Mouse (Mus musculus): Measurements from ENCODE around the gene Rere. TPM values are rescaled to one million over a fixed set of nuclear protein-coding genes. Genes with fewer than 3 reads are reported as not detected.

Gene Rere
- polyA plus RNA-seq, 1 experiment from 2014 or later = 37.7 TPM

DNA sequence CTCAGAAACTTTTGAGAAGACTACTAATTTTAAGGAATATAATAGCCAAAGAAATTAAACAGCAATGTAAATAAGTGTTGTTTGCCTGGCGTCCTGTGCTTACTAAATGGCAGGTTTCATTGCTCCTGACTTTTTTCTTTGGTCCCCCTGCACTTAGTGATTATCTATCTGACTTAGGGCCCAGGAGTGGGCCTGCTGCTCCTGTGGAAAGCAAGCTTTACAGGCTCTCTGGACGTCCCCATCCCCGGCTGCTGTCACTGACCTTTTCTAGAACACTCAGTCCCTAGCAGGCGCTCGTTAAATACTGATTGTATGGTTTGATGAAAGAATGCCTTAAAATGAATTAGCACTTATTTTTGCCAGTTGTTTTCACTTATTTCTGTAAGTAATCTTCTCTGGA, 179.6 kb downstream of the Rere start:
- Histone ChIP-seq H3K36me3 (no peaks in the 10 kb centered on the region), H3K4me2 (replicated peaks) (no peak overlapping the region), H3K9ac (no peak overlapping the region), H3K9me3 (no peaks in the 10 kb centered on the region), H3K27me3 (no peaks in the 10 kb centered on the region), H3K4me1 (peaks cover 15% of the 10 kb centered on the region), H3K4me3 (no peak overlapping the region), H3K27ac (no peak overlapping the region)
- ATAC-seq (ENCODE audit: insufficient number of reproducible peaks, insufficient read depth, low FRiP score, low TSS enrichment) = no peak
- 59% methylated on average over 5 of the region's 5 CpGs for WGBS

DNA sequence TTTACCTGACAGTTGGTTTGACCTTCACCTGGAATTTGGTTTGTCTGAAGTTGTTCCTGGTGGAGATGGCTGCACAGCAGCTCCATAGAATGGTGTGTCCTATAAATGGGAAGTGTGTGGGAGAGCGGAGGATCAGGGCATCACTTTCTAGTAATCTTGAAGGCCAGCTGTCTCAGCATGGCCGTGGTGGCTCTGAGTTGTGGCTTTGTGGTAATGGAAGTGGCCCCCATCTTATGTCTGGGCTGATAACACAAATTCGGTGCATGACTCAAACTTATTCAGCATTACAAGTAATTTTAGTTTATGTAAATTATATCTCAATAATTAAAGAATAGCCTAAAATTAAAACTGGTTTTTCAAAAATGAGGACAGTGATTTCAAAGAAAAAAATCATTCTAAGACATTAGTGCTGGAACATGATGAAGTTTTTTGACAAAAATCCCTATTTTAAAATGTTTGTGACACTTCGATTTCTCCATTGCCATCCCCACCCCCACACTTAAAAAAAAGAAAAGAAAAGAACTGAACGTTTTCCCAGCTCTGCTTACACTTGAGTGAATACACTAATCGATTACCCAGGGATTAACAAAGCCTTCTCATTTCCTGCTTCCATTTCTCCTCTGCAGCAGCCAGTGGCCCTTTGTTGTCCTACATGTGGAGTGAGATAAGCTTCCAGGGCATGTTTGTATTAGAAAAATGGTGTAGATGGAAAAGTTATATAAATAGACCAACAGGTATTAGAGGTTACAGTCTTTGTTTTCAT, 180.2 kb downstream of the Rere start:
- WGBS = 45% methylated on average over 6 of the region's 6 CpGs
- Histone ChIP-seq H3K36me3 (no peaks in the 10 kb centered on the region), H3K27me3 (no peaks in the 10 kb centered on the region), H3K9me3 (no peaks in the 10 kb centered on the region), H3K4me2 (replicated peaks) (no peak overlapping the region), H3K4me1 (peaks cover 13% of the 10 kb centered on the region), H3K4me3 (no peak overlapping the region), H3K9ac (no peak overlapping the region), H3K27ac (no peak overlapping the region)
- no peak for ATAC-seq (ENCODE audit: insufficient number of reproducible peaks, insufficient read depth, low FRiP score, low TSS enrichment)

- H3K4me2 ChIP-seq (replicated peaks) = no peak overlapping the region
- no peak for ATAC-seq (ENCODE audit: insufficient number of reproducible peaks, insufficient read depth, low FRiP score, low TSS enrichment)
- no peak overlapping the region for H3K4me3 ChIP-seq
Observed at GRCm38 (mm10) chr4:150462367-150462766, 180.9 kb downstream of the Rere start.

GRCm38 (mm10) chr4:150465759-150466158, 184.3 kb downstream of the Rere start:
- no peak overlapping the region for H3K9ac ChIP-seq
- peaks cover 7% of the 10 kb centered on the region for H3K4me1 ChIP-seq
- H3K4me3 ChIP-seq = no peak overlapping the region
- H3K4me2 ChIP-seq (replicated peaks) = no peak overlapping the region
- H3K27me3 ChIP-seq = no peaks in the 10 kb centered on the region
- ATAC-seq (ENCODE audit: insufficient number of reproducible peaks, insufficient read depth, low FRiP score, low TSS enrichment) = no peak
- 54% methylated on average over 4 of the region's 4 CpGs for WGBS
- no peak overlapping the region for H3K27ac ChIP-seq
- no peaks in the 10 kb centered on the region for H3K9me3 ChIP-seq
- peaks cover 9% of the 10 kb centered on the region; the same call in 1 of the 2 replicates for H3K36me3 ChIP-seq

More at GRCm38 (mm10) chr4:150462367-150462766, 180.9 kb downstream of the Rere start:
- peak overlapping the region; percentile 17; the same call in 1 of the 2 replicates for H3K27ac ChIP-seq
- no peaks in the 10 kb centered on the region for H3K36me3 ChIP-seq
- WGBS = 63% methylated on average over 4 of the region's 4 CpGs
- H3K9me3 ChIP-seq = no peaks in the 10 kb centered on the region
- no peak overlapping the region for H3K9ac ChIP-seq
- H3K27me3 ChIP-seq = no peaks in the 10 kb centered on the region
- H3K4me1 ChIP-seq = peaks cover 15% of the 10 kb centered on the region

- WGBS = 82% methylated on average over 10 of the region's 10 CpGs
- peaks cover 15% of the 10 kb centered on the region; the same call in 1 of the 2 replicates for H3K36me3 ChIP-seq
Observed at GRCm38 (mm10) chr4:150469274-150469673, 187.8 kb downstream of the Rere start.

GRCm38 (mm10) chr4:150470674-150471328, 189.4 kb downstream of the Rere start:
- Histone ChIP-seq H3K4me1 (0 out of 2 replicates have a peak, but pooled peaks cover 5% of the 10 kb centered on the region), H3K27me3 (no peaks in the 10 kb centered on the region), H3K9ac (no peak overlapping the region), H3K4me3 (no peak overlapping the region), H3K9me3 (no peaks in the 10 kb centered on the region), H3K36me3 (peaks cover 15% of the 10 kb centered on the region; the same call in 1 of the 2 replicates), H3K27ac (no peak overlapping the region), H3K4me2 (replicated peaks) (no peak overlapping the region)
- 0 out of 2 replicates have a peak, but pooled peaks have one; percentile 64 for ATAC-seq (ENCODE audit: insufficient number of reproducible peaks, insufficient read depth, low FRiP score, low TSS enrichment)
- WGBS = 89% methylated on average over 4 of the region's 4 CpGs

More at GRCm38 (mm10) chr4:150469274-150469673, 187.8 kb downstream of the Rere start:
- H3K27ac ChIP-seq = no peak overlapping the region
- ATAC-seq (ENCODE audit: insufficient number of reproducible peaks, insufficient read depth, low FRiP score, low TSS enrichment) = no peak
- H3K4me2 ChIP-seq (replicated peaks) = no peak overlapping the region
- no peaks in the 10 kb centered on the region for H3K27me3 ChIP-seq
- H3K9ac ChIP-seq = no peak overlapping the region
- no peaks in the 10 kb centered on the region for H3K9me3 ChIP-seq
- H3K4me3 ChIP-seq = no peak overlapping the region
- 0 out of 2 replicates have a peak, but pooled peaks cover 5% of the 10 kb centered on the region for H3K4me1 ChIP-seq

DNA sequence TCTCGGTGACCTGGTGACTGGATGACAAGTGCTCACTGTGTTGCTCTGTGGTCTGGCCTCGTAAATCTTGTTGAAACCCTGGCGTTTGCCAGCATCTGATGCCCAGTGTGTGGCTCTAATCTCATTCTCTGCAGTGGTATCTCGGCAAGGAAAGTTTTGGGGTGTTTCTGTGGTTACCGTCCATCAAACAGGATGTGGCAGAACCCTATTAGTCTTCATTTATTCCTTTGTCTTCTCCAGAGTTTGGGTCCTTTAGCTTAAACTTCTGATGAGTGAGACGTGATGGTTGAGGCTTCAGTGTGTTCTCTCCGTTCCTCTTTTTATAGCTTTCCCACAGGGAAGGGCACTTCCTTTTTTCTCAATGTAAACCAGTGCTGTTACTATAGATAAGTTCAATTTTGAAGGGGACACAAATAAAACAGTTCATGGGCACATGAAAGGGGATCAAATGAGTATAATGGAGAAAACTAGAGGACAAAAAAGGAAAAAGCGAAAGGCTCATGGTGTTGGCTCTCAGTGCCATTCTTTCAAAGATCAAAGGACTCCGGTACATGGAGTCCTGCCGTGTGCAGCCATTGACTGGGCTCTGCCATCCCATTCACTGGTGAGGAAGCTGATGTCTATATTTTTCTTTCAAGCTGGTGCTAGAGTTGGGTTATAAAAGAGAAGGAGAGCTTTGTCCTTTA, 191.4 kb downstream of the Rere start:
- Histone ChIP-seq H3K9me3 (no peaks in the 10 kb centered on the region), H3K27ac (no peak overlapping the region), H3K4me1 (no peaks in the 10 kb centered on the region), H3K36me3 (peaks cover 21% of the 10 kb centered on the region), H3K27me3 (no peaks in the 10 kb centered on the region), H3K4me3 (no peak overlapping the region), H3K9ac (no peak overlapping the region), H3K4me2 (replicated peaks) (no peak overlapping the region)
- WGBS = 59% methylated on average over 10 of the region's 10 CpGs
- no peak for ATAC-seq (ENCODE audit: insufficient number of reproducible peaks, insufficient read depth, low FRiP score, low TSS enrichment)

- no peak overlapping the region for H3K4me3 ChIP-seq
- H3K36me3 ChIP-seq = peaks cover 26% of the 10 kb centered on the region
- H3K9me3 ChIP-seq = no peaks in the 10 kb centered on the region
- H3K4me1 ChIP-seq = no peaks in the 10 kb centered on the region
- no peak overlapping the region for H3K4me2 ChIP-seq (replicated peaks)
- no peak for ATAC-seq (ENCODE audit: insufficient number of reproducible peaks, insufficient read depth, low FRiP score, low TSS enrichment)
- no peak overlapping the region for H3K27ac ChIP-seq
- H3K27me3 ChIP-seq = no peaks in the 10 kb centered on the region
- WGBS = 91% methylated on average over 4 of the region's 4 CpGs
- no peak overlapping the region for H3K9ac ChIP-seq
Observed at GRCm38 (mm10) chr4:150473437-150474070, 192.1 kb downstream of the Rere start.

DNA sequence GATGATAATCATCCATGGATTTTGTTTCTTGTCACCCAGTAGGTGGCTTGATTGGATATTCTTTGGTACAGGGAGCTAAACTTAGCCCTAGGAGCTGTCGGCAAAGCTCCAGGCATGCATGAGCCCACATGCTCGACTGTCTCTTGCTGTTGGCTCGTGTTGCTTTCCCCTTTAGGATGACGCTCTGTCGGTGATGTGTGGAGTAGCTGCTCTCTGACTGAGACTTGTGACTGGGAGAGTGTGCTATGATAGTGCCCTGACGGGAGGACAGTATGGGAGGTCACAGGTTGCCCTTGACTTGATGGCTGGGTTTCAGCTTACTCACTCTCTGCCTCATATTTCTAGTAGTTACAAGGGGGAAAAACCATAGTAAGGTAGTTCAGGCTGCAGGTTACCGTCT, 192.6 kb downstream of the Rere start:
- Histone ChIP-seq H3K9ac (no peak overlapping the region), H3K36me3 (peaks cover 29% of the 10 kb centered on the region), H3K9me3 (no peaks in the 10 kb centered on the region), H3K4me1 (no peaks in the 10 kb centered on the region), H3K27ac (no peak overlapping the region), H3K4me3 (no peak overlapping the region), H3K4me2 (replicated peaks) (no peak overlapping the region), H3K27me3 (no peaks in the 10 kb centered on the region)
- 80% methylated on average over 7 of the region's 7 CpGs for WGBS
- ATAC-seq (ENCODE audit: insufficient number of reproducible peaks, insufficient read depth, low FRiP score, low TSS enrichment) = no peak

- Histone ChIP-seq H3K4me3 (no peak overlapping the region), H3K27me3 (no peaks in the 10 kb centered on the region), H3K36me3 (peaks cover 27% of the 10 kb centered on the region), H3K4me2 (replicated peaks) (no peak overlapping the region), H3K4me1 (no peaks in the 10 kb centered on the region), H3K27ac (no peak overlapping the region), H3K9me3 (no peaks in the 10 kb centered on the region), H3K9ac (no peak overlapping the region)
- ATAC-seq (ENCODE audit: insufficient number of reproducible peaks, insufficient read depth, low FRiP score, low TSS enrichment) = no peak
- 72% methylated on average over 5 of the region's 5 CpGs for WGBS
Observed at GRCm38 (mm10) chr4:150476258-150476657, 194.8 kb downstream of the Rere start.

DNA sequence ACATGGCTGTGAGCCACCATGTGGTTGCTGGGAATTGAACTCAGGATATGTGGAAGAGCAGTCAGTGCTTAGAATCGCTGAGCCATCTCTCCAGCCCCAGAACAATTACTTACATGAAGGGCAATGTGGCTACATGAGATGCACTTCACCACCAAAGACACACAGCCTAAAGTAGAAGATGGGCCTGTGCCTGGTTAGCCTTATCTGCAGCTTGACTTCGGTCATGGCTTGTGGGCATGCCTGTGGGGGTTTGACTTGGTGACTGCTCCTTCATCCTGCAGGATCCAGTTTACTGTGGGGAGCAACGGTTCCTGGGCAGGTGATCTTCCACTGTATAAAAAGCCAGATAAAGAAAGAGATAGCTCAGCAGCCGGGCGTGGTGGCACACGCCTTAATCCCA, 196.6 kb downstream of the Rere start:
- Histone ChIP-seq H3K4me1 (no peaks in the 10 kb centered on the region), H3K27ac (no peak overlapping the region), H3K4me2 (replicated peaks) (no peak overlapping the region), H3K9me3 (no peaks in the 10 kb centered on the region), H3K27me3 (no peaks in the 10 kb centered on the region), H3K36me3 (peaks cover 27% of the 10 kb centered on the region), H3K4me3 (no peak overlapping the region), H3K9ac (no peak overlapping the region)
- no peak for ATAC-seq (ENCODE audit: insufficient number of reproducible peaks, insufficient read depth, low FRiP score, low TSS enrichment)
- 91% methylated on average over 6 of the region's 6 CpGs for WGBS

All from embryonic facial prominence, embryonic 12.5 days (tissue).